Mouse (Mus musculus) megakaryocyte, embryonic 14.5 days (primary cell): ENCODE measurements around the gene Traf3. TPM values are rescaled to one million over a fixed set of nuclear protein-coding genes. Genes with fewer than 3 reads are reported as not detected.

Experiments
- H3K27me3 ChIP-seq: replicated peaks from 2 replicates; pipeline ENCODE3; 2012; ENCODE audit warnings: inconsistent platforms
- H3K36me3 ChIP-seq: replicated peaks from 2 replicates; pipeline ENCODE3; 2012; ENCODE audit warnings: low read length, inconsistent platforms, mixed read lengths
- H3K4me1 ChIP-seq: 2 replicates; pipeline ENCODE4 v1.6.1; 2012; ENCODE audit warnings: inconsistent platforms
- H3K4me3 ChIP-seq: replicated peaks from 2 replicates; pipeline ENCODE3; 2012; ENCODE audit warnings: moderate library complexity, mild to moderate bottlenecking, inconsistent platforms
- H3K9me3 ChIP-seq: 2 replicates; pipeline ENCODE4 v1.6.1; 2012; ENCODE audit warnings: inconsistent platforms
- FLI1 ChIP-seq: IDR thresholded peaks from 2 replicates; pipeline ENCODE4 v1.6.1; 2012; ENCODE audit warnings: low read length, inconsistent platforms, mixed read lengths
- GATA1 ChIP-seq: IDR thresholded peaks from 3 replicates; pipeline ENCODE4 v1.6.1; 2012; ENCODE audit warnings: mixed read lengths, low read length, inconsistent platforms, borderline replicate concordance
- polyA plus RNA-seq: library from polyadenylated mRNA; stranded (reverse); fragments of >175 nt; gene quantifications from 2 replicates; pipeline ENCODE4 v1.2.3, GENCODE M21; 2012; ENCODE audit warnings: low replicate concordance; ENCODE audit not compliant: insufficient read depth

The Traf3 gene
- polyA plus RNA-seq, 1 experiment: 5.1 TPM

DNA sequence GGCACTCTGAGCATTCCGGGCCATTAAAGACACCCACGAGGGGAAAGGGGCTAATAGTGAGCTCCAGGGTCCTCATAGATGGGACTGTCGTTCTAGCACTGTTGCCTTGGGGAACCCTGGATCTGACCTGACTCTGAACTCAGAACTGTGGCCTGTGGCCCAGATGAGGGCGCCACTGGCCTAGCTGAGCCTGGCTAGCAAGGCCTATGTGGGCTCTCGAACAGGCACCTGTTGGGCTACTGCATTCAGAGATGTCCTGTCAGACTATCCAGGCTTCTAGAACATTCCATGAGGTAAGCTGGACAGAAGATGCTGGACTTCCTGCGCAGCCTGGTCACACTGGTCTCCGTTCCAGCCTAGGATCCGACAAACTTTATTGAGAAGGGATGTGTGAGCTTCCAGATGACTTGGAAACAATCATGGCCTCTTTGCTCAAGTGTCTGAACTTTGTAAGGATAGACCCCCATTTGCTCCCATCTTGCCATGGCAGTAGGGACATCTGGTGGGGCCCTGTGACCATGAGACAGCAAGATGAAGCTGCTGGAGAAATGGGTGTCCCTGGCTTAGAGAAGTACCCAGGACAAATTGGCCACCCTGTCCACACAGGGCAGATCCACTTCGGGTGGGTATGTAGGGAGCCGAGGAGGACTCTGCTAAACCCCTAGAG lies 891 bp upstream of the Traf3 start:
- Histone ChIP-seq H3K36me3 (peaks cover 11% of the 10 kb centered on the region), H3K27me3 (no peaks in the 10 kb centered on the region), H3K4me3 (peak overlapping the region; percentile 95), H3K4me1 (peaks cover 76% of the 10 kb centered on the region), H3K9me3 (no peaks in the 10 kb centered on the region)
- TF ChIP-seq GATA1: no peak
- no peak for TF ChIP-seq FLI1

DNA sequence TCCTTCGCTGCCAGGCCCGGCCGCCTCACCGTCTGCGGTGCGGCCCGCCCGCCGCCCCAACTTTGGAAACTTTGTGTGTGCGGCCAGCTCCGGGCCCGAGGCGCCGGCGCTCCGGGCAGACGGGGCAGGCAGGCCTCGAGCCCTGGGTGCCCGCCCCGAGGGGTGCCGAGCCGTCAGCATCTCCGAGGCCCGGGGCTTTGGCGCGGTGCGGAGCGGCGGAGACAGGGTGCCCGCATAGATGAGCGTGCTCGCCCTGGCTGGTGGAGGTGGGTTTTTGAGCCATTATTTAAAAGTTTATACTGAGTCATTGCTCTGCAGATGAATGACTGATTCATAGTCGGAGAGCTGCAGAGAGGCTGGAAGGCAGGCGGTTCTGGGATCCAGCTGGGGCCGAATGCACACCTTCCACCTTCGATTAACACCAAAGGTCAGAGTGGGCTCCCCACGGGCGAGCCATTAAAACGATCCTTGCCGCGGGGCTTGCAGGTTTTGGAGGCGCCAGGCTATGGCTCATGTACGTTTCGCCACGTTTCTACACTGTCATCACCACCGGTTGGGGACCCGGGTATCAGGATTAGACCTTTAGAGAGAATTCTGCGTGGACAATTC lies 615 bp downstream of the Traf3 start:
- TF ChIP-seq GATA1: no peak
- no peak for TF ChIP-seq FLI1
- Histone ChIP-seq H3K4me1 (peaks cover 65% of the 10 kb centered on the region), H3K27me3 (no peaks in the 10 kb centered on the region), H3K4me3 (peak overlapping the region; percentile 95), H3K36me3 (peaks cover 25% of the 10 kb centered on the region), H3K9me3 (no peaks in the 10 kb centered on the region)

- Histone ChIP-seq H3K9me3 (no peaks in the 10 kb centered on the region), H3K27me3 (no peaks in the 10 kb centered on the region), H3K4me3 (no peak overlapping the region), H3K4me1 (peaks cover 54% of the 10 kb centered on the region), H3K36me3 (peaks cover 46% of the 10 kb centered on the region)
- TF ChIP-seq GATA1 (no peak), FLI1 (no peak)
Measured at GRCm38 (mm10) chr12:111168891-111169290, 2.7 kb downstream of the Traf3 start.

GRCm38 (mm10) chr12:111178772-111179171 lies 12.6 kb downstream of the Traf3 start:
- H3K4me3 ChIP-seq: no peak overlapping the region
- H3K4me1 ChIP-seq: peaks cover 53% of the 10 kb centered on the region
- no peaks in the 10 kb centered on the region for H3K9me3 ChIP-seq
- no peaks in the 10 kb centered on the region for H3K27me3 ChIP-seq
- TF ChIP-seq FLI1 (no peak), GATA1 (no peak)
- H3K36me3 ChIP-seq: peaks cover 57% of the 10 kb centered on the region

- TF ChIP-seq FLI1: no peak
- no peak for TF ChIP-seq GATA1
- no peak overlapping the region for H3K4me3 ChIP-seq
- H3K9me3 ChIP-seq: no peaks in the 10 kb centered on the region
- peaks cover 47% of the 10 kb centered on the region for H3K36me3 ChIP-seq
- H3K27me3 ChIP-seq: no peaks in the 10 kb centered on the region
- H3K4me1 ChIP-seq: peaks cover 77% of the 10 kb centered on the region
Measured at GRCm38 (mm10) chr12:111181848-111182247, 15.7 kb downstream of the Traf3 start.

GRCm38 (mm10) chr12:111182378-111182777 lies 16.2 kb downstream of the Traf3 start:
- Histone ChIP-seq H3K9me3 (no peaks in the 10 kb centered on the region), H3K4me1 (peaks cover 82% of the 10 kb centered on the region), H3K36me3 (peaks cover 47% of the 10 kb centered on the region), H3K4me3 (no peak overlapping the region), H3K27me3 (no peaks in the 10 kb centered on the region)
- no peak for TF ChIP-seq GATA1
- TF ChIP-seq FLI1: no peak

DNA sequence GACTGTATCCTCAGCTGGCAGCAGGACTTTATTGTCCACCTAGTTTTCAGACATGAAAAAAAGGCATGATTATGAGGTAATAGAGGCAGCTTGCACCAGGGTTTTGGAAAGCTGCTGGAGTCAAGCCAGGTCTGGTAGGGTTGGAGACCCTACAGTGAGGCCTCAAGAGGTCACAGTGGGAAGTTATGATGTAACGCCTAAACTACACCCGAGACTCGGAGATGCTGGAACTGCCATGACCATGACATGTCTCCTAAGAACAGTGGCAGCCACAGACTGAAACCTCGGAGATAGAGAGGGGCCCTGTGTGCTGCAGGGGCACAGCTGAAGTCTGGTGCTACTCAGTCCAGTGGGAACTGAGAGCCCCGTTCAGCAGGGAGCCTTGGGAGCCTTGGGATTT lies 18.3 kb downstream of the Traf3 start, which contains the start of gene 4930595D18Rik:
Gene 4930595D18Rik, minus strand, starts transcription at position 16 of the 400 bp plus-strand sequence.
- Histone ChIP-seq H3K36me3 (peaks cover 44% of the 10 kb centered on the region), H3K4me1 (peaks cover 95% of the 10 kb centered on the region), H3K27me3 (no peaks in the 10 kb centered on the region), H3K9me3 (no peaks in the 10 kb centered on the region), H3K4me3 (peak within 1 kb of the TSS; percentile 44)
- no peak for TF ChIP-seq GATA1
- no peak for TF ChIP-seq FLI1

- Histone ChIP-seq H3K4me3 (peak overlapping the region; percentile 85), H3K4me1 (peaks cover 99% of the 10 kb centered on the region), H3K27me3 (no peaks in the 10 kb centered on the region), H3K9me3 (no peaks in the 10 kb centered on the region), H3K36me3 (peaks cover 52% of the 10 kb centered on the region)
- TF ChIP-seq FLI1: no peak
- no peak for TF ChIP-seq GATA1
Measured at GRCm38 (mm10) chr12:111186986-111187385, 20.8 kb downstream of the Traf3 start.

DNA sequence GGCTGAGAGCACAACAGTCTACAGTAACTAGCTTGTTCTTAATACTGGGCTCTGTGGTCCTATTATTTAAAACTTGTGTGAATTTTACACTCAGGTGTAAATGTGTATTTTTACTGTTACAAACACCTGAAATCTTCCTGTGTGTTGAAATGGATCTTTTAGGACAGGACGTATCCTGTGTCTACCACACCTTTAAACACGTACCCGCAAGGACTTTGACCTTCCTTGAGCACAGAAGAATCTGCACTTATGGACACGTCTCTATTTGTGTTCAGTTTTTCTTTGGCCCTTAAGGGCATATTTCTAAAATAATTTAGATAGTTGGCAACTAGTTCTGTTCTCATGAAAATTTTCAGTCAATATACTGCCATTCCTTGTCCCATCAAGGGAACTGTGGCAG lies 22.1 kb downstream of the Traf3 start:
- TF ChIP-seq FLI1 (no peak), GATA1 (no peak)
- Histone ChIP-seq H3K36me3 (peaks cover 51% of the 10 kb centered on the region), H3K4me3 (no peak overlapping the region), H3K4me1 (peaks cover 99% of the 10 kb centered on the region), H3K9me3 (no peaks in the 10 kb centered on the region), H3K27me3 (no peaks in the 10 kb centered on the region)

GRCm38 (mm10) chr12:111190355-111190754 lies 24.2 kb downstream of the Traf3 start:
- H3K27me3 ChIP-seq: no peaks in the 10 kb centered on the region
- no peak overlapping the region for H3K4me3 ChIP-seq
- no peak for TF ChIP-seq GATA1
- TF ChIP-seq FLI1: no peak
- H3K9me3 ChIP-seq: no peaks in the 10 kb centered on the region
- peaks cover 40% of the 10 kb centered on the region for H3K36me3 ChIP-seq
- H3K4me1 ChIP-seq: peaks cover 100% of the 10 kb centered on the region
